Mouse (Mus musculus) spleen, postnatal 4 days (tissue): ENCODE results near the gene Hoxb8.

Source experiments
- DNase-seq, 2 experiments: peaks; one replicate each; pipeline ENCODE4 v3.0.0; 2022; ENCODE audit warnings: low spot score in 2 of 2

Hoxb8 gene

DNA sequence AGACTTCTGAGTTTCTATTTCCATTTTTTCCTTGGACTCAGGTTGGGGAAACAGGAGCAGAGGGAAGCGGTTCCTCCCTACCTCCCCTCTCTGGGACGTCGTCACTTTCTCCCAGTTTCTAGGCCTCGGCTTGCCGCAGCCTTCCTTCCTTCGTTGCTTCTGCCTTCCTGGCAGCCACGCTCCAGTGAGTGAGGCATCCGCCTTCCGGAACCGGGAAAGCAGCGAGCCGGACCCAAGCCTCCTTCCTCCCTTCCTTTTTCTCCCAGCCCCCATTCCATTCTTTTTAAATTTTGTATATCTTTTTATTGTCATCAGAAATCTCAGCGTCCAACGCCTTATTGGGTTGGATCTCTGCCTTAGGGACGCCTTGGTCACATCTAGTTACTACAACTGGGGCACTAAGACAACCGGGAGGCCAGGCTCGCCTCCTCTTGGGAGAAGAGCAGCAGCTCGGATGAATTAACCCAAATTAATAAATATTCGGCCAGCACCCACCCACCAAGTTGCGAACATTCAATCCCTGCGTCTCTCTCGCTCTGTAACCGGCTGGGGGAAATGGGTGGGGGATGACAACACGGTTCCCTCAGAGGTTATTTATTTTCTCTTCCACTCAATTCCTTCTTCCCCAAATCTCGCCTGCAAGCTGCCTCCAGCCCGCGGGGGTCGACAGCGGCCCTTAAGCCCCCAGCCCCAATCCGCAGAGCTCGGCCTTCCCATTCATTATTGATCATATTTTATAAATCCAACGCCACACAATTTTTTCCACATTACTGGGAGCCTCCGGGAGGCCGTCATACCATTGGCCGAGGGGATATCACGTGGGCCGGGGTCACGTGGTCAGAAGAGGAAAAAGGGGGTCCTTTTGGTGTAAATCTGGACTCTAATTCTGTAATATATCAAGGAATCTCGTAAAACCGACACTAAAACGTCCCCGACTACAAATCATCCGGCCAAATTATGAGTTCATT, 4.3 kb downstream of the Hoxb8 start, which contains the start of gene Hoxb7:
Gene Hoxb7, plus strand, starts transcription at position 853 of the 968 bp plus-strand sequence.
- DNase-seq: no peak

DNA sequence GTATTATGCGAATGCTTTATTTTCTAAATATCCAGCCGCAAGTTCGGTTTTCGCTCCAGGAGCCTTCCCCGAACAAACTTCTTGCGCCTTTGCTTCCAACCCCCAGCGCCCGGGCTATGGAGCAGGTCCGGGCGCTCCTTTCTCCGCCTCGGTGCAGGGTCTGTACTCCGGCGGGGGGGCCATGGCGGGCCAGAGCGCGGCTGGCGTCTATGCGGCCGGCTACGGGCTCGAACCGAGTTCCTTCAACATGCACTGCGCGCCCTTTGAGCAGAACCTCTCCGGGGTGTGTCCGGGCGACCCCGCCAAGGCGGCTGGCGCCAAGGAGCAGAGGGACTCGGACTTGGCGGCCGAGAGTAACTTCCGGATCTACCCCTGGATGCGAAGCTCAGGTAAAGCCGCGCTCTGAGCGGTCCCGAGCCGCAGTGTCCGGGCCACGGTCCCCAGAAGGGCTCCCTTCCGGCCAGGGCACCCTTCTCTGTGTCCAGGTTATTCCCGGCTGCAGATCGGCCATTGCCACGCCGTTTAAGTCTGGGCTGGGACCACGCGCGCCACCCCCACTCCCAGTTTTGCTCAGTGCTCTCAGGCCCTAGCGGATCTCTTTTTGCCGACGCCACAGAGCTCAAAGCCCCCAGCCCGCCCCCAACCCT, 5.2 kb downstream of the Hoxb8 start:
- no peak for DNase-seq

DNA sequence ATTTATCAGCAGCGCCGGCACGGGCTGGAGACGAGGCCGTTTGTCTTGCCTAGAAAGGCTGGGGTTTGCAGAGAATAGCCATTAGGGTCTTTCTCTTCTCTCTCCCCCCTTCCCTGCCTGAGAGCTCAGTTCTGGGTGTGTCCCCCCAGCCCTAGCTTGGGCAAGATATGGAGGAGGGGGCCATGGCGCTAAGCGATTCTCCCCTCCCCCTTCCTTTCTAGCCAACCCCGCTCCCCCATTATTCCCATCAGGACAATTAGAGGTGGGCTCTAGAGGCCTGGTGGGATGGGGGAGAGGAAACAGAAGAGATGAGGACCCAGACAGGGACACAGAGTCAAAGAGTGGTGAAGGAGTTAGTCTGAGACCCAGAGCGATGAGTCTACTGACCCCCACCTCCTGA, 5.7 kb downstream of the Hoxb8 start:
- DNase-seq: no peak

DNA sequence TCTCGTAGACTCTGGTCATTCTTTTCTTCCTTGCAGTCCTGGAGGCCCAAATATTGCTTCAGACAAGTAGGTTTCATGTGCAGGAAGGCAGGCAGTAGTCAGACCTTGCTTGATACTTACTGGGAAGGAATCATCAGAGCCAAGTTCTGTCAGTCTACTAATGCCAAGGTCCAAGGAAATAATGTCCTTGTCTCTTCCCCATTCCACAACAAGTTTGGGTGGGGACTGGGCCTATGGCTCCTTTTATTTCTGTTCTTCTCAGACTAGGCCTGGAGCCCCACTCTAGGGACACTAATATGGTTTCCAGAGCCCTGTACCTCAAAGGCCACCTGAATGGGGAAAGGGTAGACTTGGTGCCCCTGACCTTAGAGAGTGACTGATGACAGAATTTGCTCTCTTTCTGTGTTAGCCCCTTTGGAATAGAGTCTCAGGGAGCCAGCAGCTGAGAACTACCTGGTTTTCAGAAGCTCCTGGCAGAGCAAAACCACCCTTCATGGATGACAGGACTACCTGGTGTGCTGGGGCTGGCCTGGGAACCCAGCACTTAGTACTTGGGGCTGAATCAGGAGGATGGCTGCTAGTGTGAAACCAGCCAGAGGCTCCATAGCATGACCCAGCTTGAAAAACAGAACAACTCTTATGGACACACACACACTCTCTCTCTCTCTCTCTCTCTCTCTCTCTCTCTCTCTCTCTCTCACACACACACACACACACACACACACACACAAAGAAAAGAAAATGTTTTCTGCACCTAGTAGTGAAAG, 6.9 kb downstream of the Hoxb8 start:
- DNase-seq: no peak

DNA sequence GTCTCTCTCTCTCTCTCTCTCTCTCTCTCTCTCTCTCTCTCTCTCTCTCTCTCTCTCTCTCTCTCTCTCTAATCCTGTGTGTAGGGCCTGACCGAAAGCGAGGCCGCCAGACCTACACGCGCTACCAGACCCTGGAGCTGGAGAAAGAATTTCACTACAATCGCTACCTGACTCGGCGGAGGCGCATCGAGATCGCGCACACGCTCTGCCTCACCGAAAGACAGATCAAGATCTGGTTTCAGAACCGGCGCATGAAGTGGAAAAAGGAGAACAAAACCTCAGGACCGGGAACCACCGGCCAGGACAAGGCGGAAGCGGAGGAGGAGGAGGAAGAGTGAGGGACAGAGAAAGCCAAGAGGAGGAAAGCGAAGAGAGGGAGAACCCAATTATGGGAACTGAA, 7.6 kb downstream of the Hoxb8 start:
- no peak for DNase-seq

DNA sequence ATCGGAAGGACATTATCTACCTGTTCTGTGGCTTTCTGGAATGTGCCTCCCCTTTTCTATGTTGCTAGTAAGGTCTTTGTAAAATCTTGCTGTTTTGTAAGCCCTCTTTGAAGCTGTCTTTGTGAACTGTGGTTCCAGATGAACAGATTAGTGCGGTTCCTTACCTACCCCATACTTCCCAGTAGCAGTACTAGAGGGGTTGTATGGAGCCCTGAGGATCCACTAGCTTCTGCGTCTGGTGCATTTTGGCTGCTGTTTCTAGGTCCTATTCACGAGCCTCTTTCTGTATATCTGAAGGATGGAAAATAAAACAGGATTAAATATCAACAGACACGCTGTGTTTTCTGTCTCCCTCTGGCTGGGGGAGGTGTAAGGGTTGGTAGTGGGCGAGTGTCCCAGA, 8.1 kb downstream of the Hoxb8 start:
- DNase-seq: no peak

DNA sequence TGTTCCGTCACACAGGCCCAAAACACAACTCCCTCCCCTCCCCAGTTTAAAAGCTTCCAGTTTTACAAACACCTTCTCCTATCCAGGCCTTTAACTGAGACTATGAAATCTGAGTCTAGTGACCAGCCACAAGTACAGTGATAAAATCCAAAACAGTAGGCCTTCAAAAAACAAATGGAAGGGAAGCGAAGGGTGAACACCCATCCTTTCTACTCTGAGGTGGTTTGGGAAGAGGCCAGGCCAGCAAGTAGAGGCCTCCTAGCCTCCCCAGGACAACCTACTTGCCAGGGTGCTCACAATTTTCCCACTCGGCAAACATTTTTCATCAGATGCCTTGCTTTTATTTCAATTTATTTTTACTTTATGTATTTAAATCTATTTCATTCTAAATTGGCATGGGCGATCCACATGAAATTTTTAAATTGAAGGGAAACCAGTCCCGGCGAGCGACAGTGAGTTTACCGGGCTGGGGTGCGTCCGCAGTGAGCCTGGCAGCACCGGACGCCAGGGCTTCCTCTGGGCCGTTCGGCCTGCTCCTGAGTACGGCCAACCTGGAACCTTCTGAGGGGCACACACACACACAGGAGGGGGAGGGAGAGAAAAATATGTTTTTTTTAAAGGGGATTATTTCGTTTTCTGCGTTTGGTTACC, 9.1 kb downstream of the Hoxb8 start:
- DNase-seq: no peak

DNA sequence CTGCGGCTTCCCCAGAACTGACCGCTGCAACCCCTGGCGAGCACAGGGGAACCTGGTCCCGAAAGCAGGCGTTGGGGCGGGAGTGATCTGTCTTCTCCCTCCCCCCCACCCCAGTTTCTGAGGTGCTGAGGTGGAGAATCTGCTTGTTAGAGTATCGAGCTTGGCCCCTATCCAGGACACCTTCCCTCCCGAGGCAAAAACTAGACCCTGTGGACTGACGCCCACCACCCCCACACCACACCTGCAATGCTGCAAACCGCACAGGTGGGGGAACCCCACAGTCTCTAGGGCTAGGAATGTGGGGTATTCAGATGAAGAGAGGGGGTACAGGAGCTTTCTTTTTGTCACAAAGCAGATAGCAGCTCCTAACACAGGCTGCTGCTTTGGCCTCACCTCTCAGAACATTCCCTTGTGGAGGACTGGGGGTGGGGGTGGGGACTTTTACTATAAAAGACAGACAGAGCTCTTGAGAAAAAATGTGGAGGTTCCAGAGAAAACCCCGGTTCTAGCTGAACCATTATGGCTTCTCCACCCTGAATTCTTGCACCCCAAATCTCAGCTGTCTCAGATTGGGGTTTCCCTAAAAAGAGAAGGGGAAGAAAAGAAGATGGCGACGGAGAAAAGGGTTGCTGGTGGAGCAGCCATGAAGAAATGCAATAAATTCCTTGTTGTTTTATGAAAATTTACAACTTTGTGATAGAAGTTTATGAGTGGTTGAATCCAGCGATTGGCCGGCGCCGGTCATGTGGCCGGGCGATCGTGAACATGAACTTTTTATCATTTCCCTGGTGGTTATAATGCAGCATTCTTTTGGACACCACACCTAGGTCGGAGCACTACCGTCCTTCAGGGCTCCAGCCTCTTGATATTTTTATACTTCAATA, 10.2 kb downstream of the Hoxb8 start, which contains the start of gene Hoxb6:
Gene Hoxb6, plus strand, starts transcription at position 796 of the 884 bp plus-strand sequence.
- DNase-seq: no peak

DNA sequence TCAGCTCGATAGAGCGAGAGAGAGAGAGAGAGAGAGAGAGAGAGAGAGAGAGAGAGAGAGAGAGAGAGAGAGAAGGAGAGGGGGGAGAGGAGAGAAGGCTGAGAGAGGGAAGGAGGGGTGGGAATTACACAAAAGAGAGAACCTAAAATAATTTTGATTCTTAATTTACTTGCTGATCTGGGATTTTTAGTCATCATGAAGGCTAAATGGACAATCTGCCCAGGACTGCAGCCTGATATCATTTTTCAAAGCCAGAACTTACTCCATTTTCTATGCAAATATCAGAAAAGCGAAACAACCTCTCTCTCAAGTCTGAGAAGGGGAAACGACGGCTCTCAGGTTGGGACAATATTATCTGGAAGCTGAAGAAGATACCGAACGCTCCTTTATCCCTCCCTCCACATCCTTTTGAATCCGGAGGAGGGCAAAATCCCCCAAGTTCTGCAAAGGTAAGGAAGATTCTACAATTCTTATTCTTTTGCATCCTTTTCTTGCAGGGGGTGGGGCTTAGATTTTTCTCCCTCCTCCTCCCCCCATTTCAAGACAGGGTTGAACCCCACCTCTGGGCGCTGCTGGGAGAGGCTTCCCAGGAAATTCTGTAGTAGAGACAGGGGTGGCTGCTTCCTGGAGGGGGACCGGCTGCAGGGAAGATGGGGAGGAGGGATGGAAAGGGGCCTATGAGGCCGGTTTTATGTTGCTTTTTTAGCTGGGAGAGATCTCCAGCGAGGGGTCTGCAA, 11.0 kb downstream of the Hoxb8 start:
- no peak for DNase-seq

DNA sequence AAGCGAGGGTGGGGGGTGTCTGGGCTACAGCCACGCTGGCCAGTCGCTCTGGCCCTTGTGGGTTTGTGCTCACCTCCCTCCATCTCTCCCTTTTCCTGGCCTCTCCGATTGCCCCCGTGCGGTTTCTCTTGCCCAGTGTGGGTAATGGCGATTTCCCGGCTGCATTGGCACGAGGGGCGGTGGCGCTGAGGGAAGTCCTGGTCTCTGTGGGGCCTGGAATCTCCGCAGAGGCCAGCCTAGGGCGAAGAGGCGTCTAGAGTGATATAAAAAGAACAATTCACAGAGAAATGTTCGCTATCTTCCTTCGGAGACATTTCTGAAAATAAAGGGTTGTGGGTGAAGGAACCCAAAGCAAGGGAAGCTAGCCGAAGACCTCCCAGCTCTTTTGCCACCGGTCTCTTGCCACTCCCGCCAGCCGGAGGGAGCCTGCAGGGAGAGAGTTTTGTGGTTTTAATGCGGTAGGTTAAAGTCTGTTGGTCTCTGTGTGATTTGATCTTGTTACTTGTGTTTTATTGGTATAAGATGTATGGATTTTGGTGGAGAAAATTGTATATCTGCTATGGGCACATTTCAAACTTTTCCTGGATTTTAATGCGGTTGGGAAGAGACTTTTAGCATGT, 11.7 kb downstream of the Hoxb8 start:
- no peak for DNase-seq

DNA sequence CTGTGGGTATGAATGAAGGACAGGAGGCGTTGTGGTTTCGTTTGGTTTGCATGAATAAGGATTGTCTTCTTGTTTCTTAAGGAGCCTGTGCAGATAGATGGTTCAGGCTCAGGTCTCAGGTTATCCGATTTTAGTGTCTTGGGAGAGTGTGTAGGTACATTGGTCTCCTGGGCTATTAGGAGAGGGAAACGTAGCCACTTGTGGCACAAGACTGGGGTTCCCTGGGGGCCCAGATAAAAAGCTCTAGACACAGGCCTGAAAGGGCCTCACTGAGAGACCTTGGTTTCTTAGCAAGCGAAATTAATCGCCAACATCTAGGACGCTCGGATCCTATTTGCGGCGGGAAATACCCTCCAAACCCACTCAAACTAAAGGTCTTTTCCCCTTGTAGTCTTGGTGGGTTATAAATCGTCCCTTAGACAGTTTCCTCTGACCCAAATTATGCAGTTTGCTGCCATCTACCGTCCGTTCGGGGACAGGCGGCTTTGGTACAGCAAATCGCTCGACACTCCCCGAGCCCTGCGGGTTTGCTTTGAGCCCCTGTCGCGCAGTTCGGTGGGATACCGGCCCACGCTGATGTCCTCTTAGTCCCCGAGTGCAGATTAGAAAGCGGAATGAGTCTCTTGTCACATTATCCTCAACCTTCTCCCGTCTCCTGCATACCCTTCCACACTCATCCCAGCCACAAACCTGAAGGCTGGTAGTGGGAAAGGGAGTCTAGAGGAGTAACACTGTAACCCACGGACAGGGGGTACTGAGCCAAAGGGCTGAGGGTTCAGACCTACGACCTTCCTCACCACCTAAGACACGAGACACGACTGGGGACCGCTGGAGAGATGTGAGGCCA, 12.8 kb downstream of the Hoxb8 start:
- DNase-seq: peak; percentile 52 to 81

DNA sequence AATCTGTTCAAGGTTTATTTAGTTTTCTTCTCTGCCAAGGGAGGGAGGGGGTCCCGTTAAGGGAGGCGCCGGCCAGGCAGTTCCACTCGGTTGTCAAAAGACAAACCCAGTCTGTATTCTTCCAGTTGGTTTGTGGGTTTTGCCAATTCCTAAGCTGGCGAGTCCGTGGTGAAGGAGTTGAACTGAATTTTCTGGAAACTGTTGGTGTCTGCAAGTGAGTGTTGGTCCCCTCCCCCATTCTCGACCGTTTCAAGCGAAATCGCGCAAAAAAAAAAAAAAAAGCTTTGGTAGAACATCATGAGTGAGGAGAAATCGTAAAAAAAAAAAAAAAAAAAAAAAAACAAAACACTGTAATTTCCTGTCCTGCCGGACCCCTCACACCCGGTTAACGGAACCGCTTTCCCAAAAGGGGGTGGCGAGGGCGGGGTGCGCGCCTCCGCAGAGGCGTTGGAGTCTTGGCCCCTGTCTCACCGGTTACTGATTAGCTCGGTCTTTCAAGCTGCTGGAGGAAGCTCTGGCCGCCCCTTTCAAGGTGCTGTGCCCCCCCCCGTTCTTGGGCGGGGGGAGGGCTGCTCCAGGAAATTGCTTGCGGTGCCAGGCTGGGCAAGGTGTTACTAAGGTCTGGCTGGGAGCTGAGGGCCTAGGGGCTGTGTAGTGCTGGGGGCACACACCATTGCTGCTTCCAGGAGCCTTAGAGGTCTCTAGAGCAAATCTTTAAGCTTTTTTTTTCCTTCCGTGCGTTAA, 13.6 kb downstream of the Hoxb8 start:
- DNase-seq: no peak

DNA sequence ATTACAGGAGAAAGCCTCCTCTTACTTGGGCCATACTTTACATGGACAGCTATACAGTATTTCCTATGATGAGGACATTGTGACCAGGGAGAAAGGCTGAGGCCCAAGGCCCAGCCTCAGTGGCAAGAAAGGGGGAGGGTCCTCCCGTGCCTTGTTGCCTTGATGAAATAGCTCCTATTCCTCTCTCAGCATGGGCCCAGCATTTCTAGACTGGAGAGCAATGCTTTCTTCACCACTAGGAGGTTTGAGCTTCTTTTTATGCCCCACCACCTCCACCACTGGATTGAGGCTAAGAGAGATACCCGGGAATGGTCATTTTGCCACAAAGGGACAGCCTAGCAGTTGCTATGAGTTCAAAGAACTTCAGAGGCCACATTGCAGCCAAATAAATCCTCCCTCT, 15.3 kb downstream of the Hoxb8 start:
- no peak for DNase-seq

DNA sequence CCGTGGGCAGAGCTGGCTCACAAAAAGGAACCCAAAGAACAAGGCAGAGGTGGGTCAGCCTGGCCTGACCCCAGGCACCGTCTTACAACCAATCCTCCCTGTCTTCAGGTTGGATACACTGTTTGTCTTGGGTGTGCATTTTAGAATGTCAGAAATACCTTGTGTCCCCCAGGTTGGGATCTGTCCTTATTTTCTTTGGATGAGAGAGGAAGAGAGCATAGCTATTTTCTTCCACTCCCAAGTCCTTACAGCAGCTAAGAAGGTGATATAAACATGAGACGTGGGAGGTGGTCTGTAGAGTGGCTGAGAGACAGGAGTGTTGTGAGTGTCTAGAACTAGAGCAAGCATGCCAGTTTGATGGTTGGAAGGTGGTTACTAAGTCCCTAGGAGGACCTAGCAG, 15.7 kb downstream of the Hoxb8 start:
- no peak for DNase-seq

DNA sequence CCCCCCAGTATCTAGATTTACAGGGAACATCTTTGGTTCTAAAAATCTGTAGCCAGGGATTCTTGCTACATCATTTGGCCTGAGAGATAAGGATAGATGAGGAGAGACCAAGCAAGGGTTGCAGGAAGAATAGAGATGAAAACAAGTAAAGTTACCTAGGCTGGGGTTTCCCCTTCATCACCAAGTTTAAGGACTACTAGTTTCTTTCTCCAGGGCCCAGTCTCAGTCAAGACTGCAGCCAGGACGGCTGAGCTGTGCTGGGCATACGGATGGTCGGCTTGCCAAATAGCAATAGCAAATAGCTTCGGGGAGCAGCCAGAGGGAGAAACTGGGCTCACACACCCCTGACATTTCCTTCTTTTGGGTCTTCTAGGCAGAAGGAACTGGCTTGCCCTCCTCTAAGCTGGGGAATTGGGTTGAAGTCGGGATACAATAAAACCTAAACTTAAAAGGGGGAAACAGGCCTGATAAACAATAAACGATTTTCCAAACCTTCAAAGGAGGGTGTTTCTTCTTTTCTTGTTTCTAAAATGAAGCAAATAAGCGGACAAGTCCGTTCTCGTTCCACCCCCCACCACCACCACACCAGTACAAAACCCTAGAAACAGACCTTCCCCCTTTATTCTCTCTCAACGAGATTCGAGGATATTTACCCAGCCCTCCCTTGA, 16.4 kb downstream of the Hoxb8 start:
- no peak for DNase-seq

DNA sequence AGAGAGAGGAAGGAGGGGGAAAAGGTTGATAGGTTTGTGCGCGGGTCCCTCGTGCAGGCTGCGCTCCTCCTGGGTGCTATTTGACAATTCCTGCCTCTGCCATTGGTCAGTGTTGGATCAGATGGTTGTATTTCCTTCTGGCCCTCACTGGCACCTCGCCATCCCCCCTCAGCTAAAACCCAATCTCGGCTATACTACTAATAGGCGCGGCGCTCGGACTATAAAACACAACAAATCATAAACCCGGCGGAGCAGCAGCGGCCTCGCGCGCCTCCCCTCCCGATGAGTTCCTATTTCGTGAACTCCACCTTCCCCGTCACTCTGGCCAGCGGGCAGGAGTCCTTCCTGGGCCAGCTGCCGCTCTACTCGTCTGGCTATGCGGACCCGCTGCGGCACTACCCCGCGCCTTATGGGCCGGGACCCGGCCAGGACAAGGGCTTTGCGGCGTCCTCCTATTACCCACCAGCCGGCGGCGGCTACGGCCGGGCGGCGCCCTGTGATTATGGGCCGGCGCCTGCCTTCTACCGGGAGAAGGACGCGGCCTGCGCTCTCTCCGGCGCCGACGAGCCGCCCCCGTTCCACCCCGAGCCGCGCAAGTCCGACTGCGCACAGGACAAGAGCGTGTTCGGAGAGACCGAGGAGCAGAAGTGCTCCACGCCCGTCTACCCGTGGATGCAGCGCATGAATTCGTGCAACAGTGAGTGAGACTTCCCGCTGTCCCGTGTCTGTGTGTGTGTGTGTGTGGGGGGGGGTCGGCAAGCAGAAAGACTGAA, 17.4 kb downstream of the Hoxb8 start:
- DNase-seq: no peak

DNA sequence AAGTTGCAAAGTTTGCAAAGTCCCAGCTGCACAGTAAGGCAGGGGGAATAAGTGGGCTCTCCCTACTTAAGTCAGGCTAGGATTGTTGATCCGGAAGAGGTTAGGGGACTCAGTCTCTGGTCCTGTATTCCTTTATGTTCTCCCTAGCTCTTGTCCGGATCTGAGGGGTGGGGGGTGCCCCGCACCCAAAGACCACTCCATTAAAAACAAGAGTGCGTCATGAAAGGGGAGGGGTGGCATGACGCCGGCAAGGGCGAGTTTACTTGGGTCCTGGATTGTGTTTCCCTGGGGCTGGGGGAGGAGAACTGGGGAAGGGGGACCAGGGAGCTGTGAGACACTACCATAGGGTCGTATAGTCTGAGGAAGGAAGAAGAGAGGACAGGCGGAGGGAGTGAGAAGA, 18.1 kb downstream of the Hoxb8 start:
- no peak for DNase-seq
